Mouse (Mus musculus): ENCODE measurements around the gene Trmt1.
A peak's percentile ranks its signal among the peaks of the same experiment; 100 is the strongest.

Gene Trmt1

DNA sequence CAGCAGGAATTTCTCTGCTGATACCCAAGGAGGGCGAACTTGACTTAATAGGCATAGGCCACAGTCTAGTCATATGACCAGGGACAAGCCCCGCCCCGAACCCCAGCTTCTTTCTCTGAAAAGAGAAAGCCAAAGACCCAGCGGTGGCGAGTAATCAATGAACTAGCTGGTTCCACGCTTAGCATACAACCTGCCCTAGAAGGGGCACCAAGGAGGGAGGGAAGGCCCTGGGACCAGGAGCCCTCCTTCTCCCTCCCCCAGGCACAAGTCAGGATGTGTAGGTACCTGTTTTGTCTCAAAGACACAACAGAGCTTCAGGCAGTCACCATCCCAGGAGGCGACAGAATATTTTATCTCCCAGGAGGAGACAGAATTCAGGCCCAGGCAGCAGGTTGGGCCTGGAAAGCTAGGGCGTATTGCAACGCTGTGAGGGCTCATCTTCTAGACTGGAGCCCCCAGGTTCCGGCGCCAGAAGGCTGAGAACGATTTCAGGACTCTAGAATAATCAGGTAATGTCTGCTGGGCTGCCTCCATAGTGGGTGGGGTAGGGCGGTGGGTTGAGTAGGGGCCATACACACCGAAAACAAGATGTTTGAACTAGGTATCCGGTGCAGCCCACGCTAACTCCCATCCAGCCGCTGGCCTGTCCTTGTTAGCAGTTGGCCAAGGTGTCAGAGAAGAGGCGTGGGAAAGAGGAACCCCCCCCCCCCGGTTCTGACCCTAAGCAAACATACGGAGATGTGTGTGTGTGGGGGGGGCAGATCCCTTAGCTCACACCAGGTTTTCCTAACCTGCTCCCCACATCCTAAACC, at the start of gene Trmt1:
Gene Trmt1 (plus strand): TSS at position 117 of the 812 bp plus-strand sequence.
- DNase-seq = no peak

DNA sequence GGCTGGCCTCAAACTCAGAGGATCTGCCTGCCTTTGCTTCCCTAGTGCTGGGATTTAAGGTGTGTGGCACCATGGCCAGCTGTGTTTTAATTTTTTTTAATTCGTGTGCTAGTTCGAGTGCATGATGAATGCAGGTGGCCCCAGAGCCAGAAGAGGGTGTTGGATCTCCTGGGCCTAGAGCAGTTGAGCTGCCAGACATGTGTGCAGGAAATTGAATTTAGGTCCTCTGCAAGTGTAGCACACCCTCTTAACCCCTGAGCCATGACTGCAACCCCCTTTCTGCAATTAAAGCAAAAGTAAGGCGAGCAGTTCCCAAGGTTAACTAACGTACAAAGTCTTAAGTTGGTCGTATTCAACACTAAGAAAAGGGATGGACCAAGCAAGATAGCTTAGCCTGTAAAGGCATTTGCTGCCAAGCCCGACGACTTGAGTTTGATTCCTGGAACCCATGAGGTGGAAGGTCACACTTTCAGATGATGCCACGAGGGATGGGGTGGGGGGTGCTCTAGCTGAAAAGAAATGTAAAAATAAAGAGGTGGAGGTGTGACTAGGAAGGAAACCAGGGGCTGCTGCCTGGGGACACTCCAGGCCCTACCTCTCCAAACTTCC, 48.1 kb upstream of the Trmt1 start:
- no peak for DNase-seq

DNA sequence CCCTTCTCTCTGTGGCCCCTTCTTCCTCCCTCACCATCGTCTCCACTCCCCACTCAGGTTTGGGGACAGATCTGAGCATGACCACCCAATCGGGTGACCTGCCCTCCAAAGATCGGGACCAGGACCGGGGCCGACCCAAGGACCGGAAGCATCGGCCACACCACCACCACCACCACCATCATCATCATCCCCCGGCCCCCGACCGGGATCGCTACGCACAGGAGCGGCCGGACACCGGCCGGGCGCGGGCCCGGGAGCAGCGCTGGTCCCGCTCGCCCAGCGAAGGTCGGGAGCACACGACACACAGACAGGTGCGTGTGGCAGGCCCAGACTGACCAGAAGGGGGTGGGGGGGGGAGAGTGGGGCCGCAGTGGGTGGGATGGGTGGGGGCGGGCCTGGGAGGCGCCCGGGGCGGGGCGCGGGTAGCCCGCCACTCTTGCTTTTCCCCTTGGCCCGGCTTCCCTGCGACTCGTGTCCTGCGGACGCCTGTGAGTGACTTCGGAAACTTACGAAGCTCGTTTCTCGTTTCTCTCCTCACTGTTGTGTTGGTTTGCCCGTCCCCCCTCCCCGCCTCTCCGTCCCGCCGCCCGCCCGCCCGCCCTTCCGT, 47.4 kb upstream of the Trmt1 start:
- no peak for DNase-seq

DNA sequence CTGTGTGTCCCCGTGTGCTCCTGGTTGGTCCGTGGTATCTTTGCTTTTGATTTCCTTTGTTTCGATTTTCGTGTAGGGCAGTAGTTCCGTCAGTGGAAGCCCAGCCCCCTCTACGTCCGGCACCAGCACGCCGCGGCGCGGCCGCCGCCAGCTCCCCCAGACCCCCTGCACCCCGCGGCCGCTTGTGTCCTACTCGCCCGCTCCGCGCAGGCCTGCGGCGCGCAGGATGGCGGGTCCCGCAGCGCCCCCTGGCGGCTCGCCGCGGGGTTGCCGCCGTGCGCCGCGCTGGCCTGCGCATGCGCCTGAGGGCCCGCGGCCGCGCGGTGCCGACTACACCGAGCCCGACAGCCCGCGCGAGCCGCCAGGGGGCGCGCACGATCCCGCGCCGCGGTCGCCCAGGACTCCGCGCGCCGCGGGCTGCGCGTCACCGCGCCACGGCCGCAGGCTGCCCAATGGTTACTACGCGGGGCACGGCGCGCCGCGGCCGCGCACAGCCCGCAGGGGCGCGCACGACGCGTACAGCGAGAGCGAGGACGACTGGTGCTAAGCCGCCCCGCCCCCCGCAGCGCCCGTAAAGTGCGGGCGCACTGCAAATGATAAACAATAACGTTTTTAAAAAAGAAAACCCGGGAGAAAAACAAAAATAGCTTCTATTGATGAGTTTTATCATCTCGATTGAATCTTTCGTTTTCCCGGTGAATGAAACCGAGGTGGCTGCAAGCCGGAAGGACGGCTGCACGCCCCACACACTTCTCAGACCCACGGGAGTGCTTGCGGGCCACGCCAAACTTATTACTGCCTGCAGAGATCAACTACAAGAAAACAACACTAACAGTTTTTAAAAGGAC, 46.7 kb upstream of the Trmt1 start:
- DNase-seq = peak; percentile 96

DNA sequence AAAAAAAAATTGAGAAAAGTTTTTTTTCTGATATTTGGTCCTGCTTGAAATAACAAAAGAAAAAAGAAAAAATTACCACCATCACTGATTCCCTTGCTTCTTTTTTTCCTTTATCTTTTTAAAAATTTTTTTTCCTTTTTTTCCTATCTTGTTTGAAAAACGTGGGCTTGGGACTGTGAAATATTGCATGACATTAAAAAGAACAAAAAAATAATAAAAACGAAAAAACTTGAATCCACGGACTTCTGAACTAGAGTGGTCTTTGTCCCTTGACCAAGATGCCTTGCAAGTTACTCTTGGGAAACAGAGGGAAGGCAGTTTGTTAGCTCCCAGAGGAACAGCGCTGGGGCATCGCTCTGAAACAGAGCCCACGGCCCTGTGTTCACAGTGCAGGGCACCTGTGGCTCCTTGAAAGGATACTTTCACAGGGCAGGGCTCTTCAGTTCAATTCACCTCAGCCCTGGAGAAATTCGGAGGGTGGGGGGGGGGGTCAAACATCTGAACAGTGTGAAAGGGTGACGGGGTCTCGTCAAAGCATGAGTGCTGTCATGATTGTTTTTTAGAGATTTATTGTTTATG, 46.0 kb upstream of the Trmt1 start:
- no peak for DNase-seq

DNA sequence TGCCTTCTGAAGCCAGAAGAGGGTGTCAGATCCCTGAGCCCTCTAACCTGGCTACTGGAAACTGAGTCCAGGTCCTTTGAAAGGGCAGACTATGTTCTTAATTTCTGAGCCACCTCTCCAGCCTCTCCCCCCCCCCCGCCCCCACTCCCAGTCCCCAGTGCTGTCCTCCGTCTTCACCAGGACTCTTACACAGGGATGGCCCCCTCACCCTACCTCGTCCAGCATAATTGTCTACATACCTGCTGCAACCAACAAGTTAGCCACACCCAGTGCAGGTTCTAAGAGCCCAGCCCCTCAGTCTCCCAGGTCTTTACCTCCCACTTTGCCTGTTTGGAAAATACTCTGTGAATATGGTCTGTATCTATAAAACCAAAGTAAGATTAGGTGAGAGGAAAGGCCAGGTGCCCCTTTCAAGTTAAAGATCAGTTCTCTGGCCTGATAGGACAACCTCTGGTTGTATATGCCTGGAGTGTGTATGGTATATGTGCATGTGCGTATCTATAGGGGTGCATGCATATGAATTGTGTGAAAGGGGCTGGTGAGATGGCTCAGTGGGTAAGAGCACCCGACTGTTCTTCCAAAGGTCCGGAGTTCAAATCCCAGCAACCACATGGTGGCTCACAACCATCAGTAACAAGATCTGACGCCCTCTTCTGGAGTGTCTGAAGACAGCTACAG, 45.4 kb upstream of the Trmt1 start:
- DNase-seq = no peak

DNA sequence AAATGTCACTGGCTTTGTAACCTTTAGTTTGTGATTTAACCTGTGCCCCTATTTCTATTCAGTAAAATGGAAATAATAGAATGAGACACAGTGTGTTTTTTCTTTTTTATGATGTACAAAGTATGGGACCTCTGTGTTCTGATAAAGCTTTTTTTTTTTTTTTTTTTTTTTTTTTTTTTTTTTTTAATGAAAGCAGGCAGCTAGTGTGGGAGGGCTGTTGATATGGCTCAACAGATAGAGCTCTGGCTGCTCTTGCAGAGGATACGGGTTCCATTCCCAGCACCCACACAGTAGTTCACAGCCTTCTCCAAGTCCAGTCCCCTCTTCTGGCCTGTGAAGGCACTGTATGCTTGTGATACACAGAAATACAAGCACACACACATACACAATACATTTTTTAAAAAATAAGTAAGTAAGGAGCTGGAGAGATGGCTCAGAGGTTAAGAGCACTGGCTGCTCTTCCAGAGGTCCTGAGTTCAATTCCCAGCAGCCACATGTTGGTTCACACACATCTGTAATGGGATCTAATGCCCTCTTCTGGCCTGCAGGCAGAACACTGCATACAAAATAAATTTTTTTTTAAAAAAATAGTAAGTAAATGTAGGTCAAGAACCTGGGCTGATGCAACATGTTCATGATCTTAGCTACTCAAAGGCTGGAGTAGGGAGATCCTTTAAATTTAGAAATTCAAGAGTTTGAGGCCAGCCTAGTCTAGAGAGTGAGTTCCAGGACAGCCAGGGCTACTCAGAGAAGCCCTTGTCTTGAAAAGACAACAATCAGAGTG, 44.3 kb upstream of the Trmt1 start:
- no peak for DNase-seq

DNA sequence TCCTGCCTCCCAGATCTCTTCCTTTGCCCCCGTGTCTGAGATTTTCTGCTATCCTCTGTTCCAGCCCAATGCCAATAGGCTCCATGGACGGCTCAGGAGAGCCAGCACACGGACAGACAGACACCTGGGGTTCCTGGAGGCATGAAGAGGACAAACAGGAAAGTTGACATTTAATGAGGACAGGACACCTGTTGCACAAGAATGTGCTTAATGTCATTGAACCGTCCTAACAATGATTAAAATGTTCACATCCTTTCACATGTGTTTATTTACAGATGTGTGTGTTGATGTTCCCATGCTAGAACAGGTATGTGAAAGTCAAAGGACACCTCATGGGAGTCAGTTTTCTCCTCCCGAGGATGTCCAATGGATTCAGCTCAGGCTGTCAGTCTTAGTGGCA, 43.1 kb upstream of the Trmt1 start:
- DNase-seq = no peak

DNA sequence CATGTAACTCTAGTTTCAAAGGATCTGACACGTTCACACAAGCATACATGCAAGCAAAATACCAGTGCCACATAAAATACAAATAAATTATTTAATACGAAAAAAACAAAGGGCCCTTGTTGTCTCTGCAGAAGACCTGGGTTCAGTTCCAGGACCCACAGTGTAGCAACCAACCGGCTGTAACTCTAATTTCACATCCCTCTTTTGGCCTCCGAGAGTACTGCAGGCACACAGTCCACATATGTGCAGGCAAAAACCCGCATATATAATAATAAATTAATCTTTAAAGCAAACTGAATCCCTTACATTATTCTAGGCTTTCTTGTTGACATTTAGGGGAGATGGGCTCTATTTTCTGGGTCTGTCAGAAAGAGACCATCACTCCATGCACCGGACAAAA, 39.3 kb upstream of the Trmt1 start:
- DNase-seq = no peak

DNA sequence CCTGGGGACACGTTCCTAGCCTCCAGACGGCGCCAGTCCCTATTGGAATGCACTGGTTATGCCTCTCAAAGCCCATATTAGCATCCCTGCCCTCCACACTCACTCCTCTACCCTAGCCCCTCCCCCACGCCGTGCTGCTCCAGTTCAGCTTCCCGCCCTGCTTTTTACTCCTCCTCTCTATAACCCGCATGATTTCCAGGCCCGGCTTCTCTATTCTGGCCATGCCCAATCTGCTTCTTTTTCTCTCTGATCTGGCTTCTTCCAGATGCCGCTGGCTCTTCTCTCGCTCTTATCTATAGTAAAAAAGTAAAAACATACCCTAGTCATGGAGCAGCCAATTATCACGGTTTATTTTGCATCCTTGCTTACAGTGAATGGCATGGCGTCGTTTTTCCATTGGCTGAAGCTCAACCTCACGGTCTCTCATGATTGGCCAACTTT, 38.6 kb upstream of the Trmt1 start:
- no peak for DNase-seq

DNA sequence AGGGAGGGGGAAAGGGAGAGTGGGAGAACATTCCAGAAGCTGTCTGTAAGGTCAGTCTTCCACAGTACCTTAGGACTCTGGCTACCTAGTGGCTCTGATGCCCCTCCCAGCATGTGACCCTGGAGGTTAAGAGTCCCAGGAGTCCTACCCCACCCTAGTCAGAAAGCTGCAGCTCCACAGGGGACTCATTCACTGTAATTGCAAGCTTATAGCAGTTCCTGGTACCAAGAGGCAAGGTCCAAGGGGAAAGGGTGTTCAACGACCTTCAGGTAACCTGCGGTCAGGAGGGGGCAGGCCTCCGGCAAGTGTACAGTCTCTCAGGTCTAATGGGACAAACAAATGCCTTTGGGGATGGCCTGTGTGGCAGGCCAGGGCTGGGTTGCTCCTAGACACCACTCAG, 35.9 kb upstream of the Trmt1 start:
- DNase-seq = no peak

DNA sequence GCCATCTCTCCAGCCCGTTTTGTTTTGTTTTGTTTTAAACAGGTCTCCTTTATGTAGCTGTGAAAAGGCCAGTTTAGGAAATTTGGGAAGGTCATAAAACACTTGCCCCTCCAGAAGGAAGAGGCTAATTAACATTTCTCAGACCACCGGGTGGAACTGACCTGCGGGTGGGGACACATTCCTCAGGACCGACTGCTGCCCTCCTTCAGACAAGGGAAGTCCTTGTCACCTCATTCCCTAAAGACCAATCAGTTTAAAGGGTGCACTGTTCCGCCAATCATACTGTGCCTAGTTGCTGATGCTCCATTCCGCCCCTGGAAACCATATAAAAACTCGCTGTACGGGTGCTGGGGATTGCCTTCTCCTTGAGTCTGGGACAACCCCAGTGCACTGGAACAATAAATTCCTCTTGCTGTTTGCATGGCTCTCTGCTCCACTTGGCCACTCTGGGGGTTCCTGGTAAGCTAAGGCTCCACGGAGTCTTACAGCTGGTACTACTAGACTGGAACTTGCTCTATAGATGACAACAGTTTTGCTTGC, 32.9 kb upstream of the Trmt1 start:
- no peak for DNase-seq

DNA sequence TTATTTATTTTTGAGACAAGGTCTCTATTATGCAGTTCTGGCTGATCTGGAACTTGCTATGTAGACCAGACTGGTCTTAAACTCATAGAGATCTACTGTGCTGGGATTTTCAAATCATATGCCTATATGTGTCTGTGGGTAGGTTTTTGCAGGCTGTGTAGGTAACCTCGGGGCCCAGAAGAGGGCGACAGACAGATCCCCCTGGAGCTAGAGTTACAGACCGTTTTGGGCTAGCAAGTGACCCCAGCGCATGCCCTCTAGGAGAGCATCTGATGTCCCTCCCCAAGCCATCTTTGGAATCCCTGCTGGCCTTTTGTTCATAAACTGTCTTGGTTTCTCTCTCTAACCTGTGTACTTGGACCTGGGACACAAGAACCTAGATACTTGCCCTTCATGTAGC, 31.5 kb upstream of the Trmt1 start:
- DNase-seq = no peak

DNA sequence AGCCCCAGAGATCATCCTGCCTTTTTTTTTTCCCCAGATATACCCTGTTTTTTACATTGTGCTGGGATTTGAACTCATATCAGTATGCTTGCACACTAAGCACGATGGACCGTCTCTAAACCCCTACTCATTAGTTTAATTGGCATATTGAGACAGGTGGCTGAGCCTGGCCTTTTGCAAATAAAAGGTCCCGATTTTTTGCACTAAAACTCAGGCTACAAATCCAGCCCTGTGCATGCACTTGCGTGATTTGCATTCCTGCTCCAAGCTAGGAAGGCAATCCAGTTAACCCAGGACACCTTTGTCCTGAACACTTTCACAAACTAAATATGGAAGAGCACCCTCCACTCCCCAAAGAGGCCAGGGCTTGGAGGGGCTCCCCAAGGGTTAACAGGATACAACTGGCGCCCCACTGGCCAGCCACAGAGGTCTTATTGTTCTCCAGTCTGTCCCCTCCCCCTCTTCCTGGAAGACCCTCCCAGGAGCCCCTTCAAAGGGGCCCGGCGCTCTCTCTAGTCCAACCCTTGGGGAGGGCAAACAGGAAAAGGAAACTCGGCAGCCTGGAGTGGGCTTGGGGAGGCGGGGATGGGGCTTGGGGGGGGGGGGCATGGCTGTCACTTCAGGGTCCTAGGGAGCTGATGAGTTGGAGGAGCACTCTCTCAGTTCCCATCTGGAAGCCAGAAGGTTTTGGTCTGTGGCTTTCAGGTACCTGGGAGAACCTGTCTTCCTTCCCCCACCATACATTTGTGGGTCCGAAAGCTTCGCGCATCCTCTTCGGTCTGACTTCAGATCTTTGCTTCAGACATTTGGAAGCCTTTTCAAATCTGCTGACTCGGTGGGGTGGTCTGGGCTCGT, 30.5 kb upstream of the Trmt1 start:
- no peak for DNase-seq

DNA sequence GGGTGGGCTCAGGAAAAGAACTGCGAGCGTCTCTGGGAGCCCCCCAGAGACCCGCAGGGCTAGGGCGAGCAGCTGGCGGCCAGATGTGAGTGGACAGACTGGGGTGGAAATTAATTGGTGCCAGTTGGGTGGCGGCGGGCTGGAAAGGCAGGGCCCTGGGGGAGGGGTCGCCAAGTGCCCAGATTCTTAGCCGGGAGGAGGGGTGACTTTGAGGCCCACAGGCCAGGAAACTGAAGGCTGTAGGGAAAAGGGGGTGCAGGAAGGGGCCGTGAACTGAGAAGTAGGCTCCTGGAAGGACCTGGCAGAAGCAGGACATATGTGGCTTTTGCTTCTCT, 29.9 kb upstream of the Trmt1 start:
- no peak for DNase-seq

DNA sequence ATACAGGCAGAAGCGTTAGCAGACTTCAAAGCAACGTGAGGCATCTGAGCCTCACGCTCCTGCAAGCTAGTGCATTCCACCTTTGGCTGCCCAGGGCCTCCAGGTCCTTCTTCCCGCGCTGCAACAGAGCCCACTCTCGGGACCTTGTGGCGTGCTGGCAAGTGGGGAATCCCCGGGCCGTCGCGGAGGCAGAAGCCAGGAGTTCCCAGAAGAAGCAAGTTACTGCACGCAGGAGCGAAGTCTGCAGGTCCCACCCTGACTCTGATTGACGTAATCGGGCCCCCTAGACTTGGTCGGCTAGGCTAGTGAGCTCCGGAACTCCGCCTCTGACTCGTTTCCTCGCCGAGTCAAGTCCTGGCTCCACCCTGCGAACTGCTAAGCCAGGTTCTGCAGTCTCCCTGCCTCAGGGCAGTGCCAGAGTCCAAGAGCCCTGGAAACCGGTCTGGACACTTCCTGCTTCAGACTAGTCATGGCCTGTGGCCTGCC, 29.4 kb upstream of the Trmt1 start:
- DNase-seq = no peak

DNA sequence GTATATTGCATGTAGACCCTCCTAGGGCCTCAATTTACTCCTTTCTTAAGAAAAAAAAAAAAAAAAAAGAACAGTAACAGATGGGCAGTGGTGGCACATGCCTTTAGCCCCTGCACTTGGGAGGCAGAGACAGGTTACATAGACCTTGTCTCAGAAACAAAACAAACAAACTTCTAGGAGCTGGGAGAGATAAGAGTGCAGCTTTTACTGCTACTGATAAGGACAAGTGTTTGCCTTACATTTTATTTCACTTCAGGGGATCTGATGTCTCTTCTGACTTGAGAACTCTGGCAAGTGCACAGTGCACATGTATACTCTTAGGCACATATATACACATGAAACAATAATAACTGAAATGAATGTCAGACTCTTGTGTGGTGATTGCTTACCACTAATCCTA, 28.9 kb upstream of the Trmt1 start:
- DNase-seq = no peak

DNA sequence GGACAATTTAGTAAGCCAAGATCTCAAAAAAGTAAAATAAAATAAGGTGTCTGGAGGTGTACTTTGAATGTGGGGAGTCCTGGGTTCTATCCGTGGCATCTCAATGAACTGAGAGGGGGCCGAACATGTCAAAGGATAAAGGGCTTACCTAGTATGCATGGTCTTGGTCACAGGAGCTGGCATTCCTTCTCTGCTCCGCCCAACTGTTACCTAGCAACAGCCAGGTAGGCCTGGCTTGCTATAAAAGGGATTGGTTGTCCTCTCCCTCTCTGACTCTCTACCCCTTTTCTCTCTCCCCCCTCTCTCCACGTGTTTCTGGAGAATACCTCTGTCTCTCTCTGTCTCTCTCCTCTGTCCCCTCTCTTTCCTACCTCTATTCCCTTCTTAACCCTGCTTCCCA, 28.4 kb upstream of the Trmt1 start:
- no peak for DNase-seq

DNA sequence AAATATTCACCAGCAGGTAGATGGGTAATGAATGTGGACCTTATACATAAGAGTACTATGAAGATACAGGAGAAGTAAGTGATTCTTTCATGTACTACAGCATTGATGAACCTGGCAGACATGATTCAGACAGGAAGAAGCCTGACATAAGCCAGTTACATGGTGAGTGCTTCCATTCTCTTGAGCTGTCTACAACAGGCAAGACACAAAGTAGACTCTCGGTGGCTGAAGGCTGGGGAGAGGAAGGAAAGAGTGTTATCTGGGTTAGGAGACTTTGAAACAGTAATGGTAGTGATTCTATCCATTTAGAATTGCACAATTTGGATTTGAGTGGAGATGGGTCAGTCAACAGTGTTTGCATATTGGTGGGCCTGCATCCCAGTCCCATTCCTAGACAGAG, 27.2 kb upstream of the Trmt1 start:
- no peak for DNase-seq
